Mouse (Mus musculus) fibroblast of lung, adult 2 months (primary cell): Measurements from ENCODE around the gene Tec.

ENCODE experiments used
- DNase-seq: peaks from one replicate; pipeline ENCODE4 v3.0.0-alpha.2; 2011; ENCODE audit warnings: low read depth

Gene Tec

DNA sequence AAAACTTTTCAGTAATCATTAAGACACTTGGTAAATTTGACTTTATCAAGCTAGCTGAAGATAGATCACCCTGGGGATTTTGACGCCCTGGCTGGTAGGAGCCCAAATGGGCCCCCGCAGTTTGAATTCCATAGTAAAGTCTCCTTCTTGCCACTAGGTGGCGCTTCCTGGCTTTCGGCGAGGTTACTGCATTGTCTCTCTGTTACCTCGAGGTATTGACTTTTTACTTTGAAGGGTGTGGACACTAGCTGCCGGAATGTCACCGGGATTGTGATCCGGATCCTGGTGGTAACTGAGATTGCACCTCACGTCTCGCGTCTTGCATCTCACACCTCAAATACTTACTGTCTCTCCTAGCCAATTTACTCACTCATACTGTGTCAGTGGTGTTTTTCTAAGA lies 23.3 kb upstream of the Tec start:
- DNase-seq = no peak

DNA sequence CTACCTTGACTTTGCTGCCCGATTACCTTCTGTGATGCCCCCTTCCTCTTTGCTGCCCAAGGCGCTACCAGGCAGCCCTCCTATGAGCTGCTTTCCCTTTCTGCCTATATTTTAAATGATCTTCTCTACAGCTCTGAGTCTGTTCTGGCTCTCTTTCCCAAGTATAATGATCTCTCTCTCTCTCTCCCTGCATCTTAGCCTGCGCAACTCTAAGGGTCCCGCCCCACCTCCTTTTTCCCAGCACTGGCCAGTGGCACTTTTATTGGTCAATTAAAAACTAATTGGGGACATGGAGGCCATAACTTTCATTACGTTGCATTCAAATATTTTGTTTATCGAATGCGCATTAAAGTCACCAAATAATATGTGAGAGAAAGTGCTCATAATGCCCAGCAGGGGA lies 20.0 kb upstream of the Tec start:
- no peak for DNase-seq

- no peak for DNase-seq
Measured at GRCm38 (mm10) chr5:72886458-72887222, 18.4 kb upstream of the Tec start.

- no peak for DNase-seq
Measured at GRCm38 (mm10) chr5:72883706-72884105, 15.4 kb upstream of the Tec start.

DNA sequence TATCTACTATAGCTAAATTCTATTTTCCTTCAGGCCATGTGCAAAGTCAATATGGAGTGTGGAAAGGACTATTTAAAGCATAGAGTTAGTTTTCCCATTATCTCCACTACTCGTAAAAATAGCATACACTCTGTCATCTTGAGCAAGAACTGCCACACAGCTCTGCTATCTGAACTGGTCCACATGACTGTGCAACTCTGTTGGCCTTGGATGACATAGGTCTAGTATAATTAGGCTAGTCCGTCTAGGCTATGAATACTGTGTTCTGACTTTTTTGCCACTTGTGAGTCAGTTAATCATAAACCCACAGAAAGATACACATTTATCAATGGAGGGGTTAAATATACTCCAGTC lies 14.1 kb upstream of the Tec start:
- no peak for DNase-seq

DNA sequence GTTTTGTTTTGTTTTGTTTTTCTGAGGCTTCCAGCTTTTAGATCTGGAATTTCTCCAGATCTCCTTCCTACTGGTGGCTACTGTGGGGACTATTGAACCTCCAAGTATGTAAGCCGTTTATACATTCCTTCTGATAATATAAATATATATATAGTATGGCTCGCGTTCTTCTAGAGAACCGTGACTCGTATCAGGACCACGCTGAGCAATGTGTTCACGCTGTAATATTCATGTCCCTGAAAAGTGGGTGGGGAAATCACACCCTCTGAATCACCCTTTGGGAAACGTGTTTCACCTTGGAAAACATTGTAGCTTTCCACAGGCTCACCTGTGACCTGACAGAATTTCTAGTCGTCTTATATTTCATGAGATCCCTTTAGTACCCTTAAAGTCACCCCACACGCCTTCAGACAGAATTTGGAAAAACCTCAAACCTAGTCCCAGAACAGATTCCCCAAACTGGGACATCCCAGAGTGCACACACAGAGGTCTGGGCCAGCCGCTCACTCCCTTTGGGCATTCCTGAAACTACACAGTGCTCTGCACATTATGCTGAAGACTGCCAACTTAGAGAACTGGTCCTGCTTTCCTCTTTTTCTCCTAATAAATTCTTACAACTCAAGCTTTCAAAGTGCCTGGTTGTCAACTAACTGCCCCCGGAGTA lies 13.6 kb upstream of the Tec start:
- DNase-seq = no peak

- DNase-seq = no peak
Measured at GRCm38 (mm10) chr5:72879736-72880135, 11.5 kb upstream of the Tec start.

GRCm38 (mm10) chr5:72871114-72871513 lies 2.8 kb upstream of the Tec start:
- DNase-seq = no peak

GRCm38 (mm10) chr5:72869779-72870608 lies 1.7 kb upstream of the Tec start:
- no peak for DNase-seq

DNA sequence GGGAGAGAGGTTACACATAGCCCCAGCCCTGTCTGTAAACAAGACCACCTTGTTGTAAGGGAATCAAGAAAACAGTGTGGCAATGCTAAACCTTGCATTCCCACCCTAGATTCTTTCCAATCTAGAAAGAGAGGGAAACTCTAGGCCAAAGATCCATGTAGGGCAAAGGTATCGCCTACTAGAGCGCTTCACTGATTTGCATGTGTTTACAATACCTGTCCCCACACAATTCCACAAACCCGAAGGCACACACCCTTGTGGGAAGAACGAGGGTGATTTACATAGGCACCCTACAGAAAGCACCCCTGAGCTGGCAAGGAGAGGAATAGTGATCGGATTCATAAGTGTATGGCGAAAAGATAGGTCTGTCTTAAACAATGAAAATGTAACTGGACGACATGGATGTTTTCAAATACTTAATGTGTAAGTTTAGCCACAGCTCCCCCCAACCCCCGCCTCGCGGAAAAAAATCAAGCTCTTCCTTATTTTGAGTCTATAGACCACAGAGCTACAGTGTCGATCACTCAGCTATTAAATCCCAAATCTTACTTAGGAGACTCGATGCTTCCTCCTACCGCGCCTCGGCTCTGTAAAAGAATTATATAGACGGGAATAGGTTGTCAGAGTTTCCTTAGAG lies 1.1 kb downstream of the Tec start:
- no peak for DNase-seq

- no peak for DNase-seq
Measured at GRCm38 (mm10) chr5:72866260-72866905, 1.9 kb downstream of the Tec start.

DNA sequence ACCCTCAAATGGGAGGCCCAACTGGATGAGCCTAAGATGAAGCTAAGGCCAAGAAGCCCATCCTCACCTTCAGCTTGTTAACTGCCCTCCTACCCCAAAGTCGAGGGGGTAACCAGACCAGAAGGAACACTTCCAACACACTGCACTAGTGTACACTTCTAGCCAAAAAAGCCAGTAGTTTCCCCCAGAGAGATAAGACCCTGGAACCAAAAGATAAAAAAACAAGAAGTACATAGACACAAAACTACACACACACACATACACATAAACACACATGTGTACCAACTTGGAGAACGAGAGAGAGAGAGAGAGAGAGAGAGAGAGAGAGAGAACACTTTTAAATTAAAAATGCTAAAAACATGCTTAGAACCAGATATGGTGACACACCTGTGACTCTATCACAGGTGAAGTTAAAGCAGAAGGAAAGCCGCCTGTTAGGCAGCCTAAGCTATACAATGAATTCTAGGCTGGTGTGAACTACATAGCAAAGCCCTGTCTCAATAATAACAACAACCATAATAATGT lies 3.6 kb downstream of the Tec start:
- DNase-seq = no peak

- DNase-seq = no peak
Measured at GRCm38 (mm10) chr5:72863166-72863565, 5.1 kb downstream of the Tec start.

DNA sequence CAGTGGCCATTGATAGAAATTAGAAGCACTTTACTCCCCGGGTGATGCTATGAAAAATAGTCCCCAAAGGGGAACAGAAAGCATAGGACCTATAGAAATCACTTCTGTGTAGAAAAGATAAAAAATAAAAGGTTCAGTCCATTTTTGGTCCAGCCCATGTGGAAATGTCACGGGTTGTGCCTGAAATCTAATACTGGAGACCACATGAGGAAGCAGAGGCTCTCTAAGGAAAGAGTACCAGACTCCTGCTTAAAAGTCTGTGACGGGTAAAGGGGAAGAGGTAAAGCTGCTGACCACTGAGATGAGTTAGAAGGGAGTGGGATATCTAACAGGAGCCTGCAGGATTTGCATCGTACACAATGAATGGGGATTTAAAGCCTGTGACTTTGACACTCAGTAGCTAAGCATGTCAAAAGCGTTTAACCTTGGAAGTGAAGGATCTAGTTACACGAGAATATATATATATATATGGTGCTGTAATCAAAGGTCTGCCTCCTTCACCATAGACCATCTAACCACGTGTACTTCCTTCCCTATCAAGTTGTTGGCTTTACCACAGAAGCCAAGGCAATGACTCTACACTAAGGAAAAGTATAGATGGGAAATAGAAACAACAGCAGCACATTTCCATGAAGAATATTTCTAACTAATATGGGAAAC lies 6.4 kb downstream of the Tec start:
- no peak for DNase-seq

GRCm38 (mm10) chr5:72860899-72861298 lies 7.4 kb downstream of the Tec start:
- no peak for DNase-seq

DNA sequence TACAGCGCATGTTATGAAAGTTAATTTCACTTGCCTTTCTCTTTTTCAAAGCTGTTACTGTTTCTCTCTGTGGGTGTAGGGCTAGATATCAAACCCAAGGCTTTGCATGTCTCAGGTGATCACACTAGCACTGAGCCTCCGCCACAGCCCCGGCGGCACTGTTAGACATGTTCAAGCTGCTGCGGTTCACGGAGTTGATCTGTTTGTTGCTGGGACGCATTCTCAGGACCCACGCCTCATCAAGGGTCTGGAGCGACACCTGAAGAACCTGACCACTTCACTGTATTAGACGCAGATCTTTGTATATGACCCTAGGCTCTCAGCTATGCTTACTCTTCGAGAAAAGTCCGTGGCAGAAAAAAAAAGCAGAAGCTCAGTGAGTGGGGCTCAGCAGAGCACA lies 10.0 kb downstream of the Tec start:
- DNase-seq = no peak

GRCm38 (mm10) chr5:72857756-72858155 lies 10.5 kb downstream of the Tec start:
- peak; percentile 44 for DNase-seq

- no peak for DNase-seq
Measured at GRCm38 (mm10) chr5:72856255-72856878, 11.9 kb downstream of the Tec start.

DNA sequence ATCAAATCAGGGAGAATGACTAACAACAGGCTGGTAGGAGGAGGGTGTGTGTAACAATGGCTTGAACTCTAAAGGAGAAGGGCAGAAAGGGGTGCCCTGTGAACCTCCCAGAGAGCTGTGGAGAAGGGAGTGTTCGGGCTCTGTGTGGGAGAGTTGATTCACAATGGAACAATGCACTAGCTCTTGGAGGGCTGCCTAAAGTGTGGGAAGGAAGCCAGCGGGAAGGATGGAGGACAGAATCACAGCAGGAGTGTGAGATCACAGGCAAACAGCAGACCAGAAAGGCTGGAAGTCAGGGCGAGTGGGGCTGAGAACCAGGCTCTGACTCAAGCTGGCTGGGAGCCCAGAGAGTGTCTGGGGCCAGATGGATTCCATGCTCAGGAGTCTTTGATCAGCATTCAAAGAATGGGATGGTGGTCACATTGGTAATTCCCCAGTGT lies 12.6 kb downstream of the Tec start:
- DNase-seq = peak; percentile 100

DNA sequence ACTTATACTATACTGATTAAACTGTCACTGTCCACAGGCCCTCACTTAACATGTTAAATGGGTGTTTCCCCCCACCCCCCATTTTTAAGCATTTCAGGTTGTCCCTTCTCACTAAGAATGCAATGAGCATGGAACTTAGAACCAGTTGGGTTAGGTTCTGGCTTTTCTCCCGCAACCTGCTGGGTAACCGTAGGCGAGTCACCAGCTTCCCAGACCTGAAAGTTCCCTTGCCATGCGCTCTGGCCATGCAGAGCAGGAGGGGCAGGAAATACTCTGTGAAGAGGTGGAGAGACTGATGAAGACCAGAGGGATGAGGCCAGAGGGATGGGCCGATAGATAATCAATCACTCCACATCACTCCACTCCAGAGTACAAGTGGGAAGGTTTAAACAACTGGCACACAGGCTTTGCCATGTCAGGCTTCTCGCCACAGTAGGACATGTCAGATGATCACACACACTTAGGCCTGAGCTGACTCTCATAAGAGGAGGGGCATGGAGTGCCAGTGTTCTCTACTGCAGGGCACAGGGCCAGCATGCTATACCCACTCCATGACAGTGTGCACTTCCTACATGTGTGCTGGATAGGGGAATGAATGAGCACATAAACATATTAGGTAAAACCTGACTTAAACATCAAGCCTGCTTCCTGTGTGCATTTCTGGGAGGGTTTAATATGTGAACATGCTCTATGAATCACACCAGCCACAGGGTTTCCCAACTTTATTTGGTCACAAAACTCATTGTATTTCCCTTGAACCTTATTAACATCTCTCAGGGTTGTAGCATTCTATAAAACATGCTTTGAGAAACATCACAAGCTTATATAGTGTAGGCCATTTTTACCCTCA lies 13.9 kb downstream of the Tec start:
- DNase-seq = no peak
